Mouse (Mus musculus) CH12.LX (cell line): ENCODE data around the gene Serpinc1. TPM values are rescaled to one million over a fixed set of nuclear protein-coding genes. Genes with fewer than 3 reads are reported as not detected.

ENCODE experiments used
- DNase-seq: peaks from one replicate; pipeline ENCODE4 v3.0.0-alpha.2; 2013; ENCODE audit errors: extremely low read depth
- H3K27ac ChIP-seq: 2 replicates; pipeline ENCODE4 v1.5.1; 2012; ENCODE audit warnings: low read depth, mild to moderate bottlenecking, control low read depth, moderate library complexity; ENCODE audit not compliant: insufficient read depth
- H3K27me3 ChIP-seq: replicated peaks from 2 replicates; pipeline ENCODE3; 2012; ENCODE audit warnings: inconsistent platforms
- H3K36me3 ChIP-seq, 2 experiments: replicated peaks in 1 of 2; 2 replicates each; pipeline versions ENCODE3 to v1.6.1; 2012; ENCODE audit warnings: inconsistent platforms in 1 of 2, low read length in 1 of 2, mild to moderate bottlenecking in 1 of 2, mixed read lengths in 1 of 2, moderate library complexity in 1 of 2; ENCODE audit not compliant: control insufficient read depth in 1 of 2, insufficient read depth in 1 of 2
- H3K4me1 ChIP-seq, 2 experiments: 2 replicates each; pipeline ENCODE4 v1.6.1; 2012; ENCODE audit warnings: inconsistent platforms in 1 of 2, moderate library complexity in 1 of 2; ENCODE audit not compliant: insufficient read depth in 2 of 2, control insufficient read depth in 1 of 2
- H3K4me2 ChIP-seq: 2 replicates; pipeline ENCODE4 v1.6.1; 2012; ENCODE audit warnings: low read depth, mild to moderate bottlenecking, control low read depth; ENCODE audit not compliant: poor library complexity, insufficient read depth, severe bottlenecking
- H3K4me3 ChIP-seq, 3 experiments: fragments of 150-350 bp in 1 of 3; sonication (generic) in 1 of 3; replicated peaks in 1 of 3; 2 replicates each; pipeline versions ENCODE3 to v1.5.1; 2011 to 2012; ENCODE audit warnings: low read depth in 2 of 3, low read length in 2 of 3, mild to moderate bottlenecking in 2 of 3, moderate library complexity in 2 of 3, control low read depth in 1 of 3, improper control_type of control experiment in 1 of 3, inconsistent platforms in 1 of 3, mixed read lengths in 1 of 3; ENCODE audit not compliant: poor library complexity in 1 of 3
- H3K79me2 ChIP-seq: replicated peaks from 2 replicates; pipeline ENCODE4 v1.6.1; 2012; ENCODE audit warnings: mild to moderate bottlenecking, moderate library complexity; ENCODE audit not compliant: control insufficient read depth, poor library complexity, insufficient read depth, severe bottlenecking; ENCODE audit errors: extremely low read depth
- H3K9ac ChIP-seq: 2 replicates; pipeline ENCODE4 v1.6.1; 2012; ENCODE audit warnings: low read depth, mild to moderate bottlenecking, control low read depth, moderate library complexity; ENCODE audit not compliant: insufficient read depth
- H3K9me3 ChIP-seq: replicated peaks from 2 replicates; pipeline ENCODE3; 2012; ENCODE audit warnings: low read length, inconsistent platforms, mixed read lengths
- BHLHE40 ChIP-seq: IDR thresholded peaks from 2 replicates; pipeline ENCODE4 v1.6.1; 2011; ENCODE audit warnings: mild to moderate bottlenecking, low read depth, low read length, improper control_type of control experiment
- CHD1 ChIP-seq: IDR thresholded peaks from 2 replicates; pipeline ENCODE4 v1.6.1; 2012; ENCODE audit warnings: low read depth, low read length, improper control_type of control experiment, inconsistent platforms
- CHD2 ChIP-seq: IDR thresholded peaks from 2 replicates; pipeline ENCODE4 v1.6.1; 2011; ENCODE audit warnings: low read length, improper control_type of control experiment
- CTCF ChIP-seq, 2 experiments: IDR thresholded peaks in 1 of 2; conservative IDR thresholded peaks in 1 of 2; 2 replicates each; pipeline ENCODE4 v1.5.1; 2011 to 2012; ENCODE audit warnings: low read depth in 2 of 2, low read length in 2 of 2, improper control_type of control experiment in 1 of 2, inconsistent platforms in 1 of 2, mild to moderate bottlenecking in 1 of 2, moderate library complexity in 1 of 2
- E2F4 ChIP-seq: IDR thresholded peaks from 2 replicates; pipeline ENCODE4 v1.6.1; 2011; ENCODE audit warnings: low read depth, low read length, improper control_type of control experiment; ENCODE audit not compliant: insufficient replicate concordance
- ELF1 ChIP-seq: IDR thresholded peaks from 2 replicates; pipeline ENCODE4 v1.6.1; 2014; ENCODE audit warnings: low read depth, mild to moderate bottlenecking, inconsistent platforms, low read length, improper control_type of control experiment
- EP300 ChIP-seq: IDR thresholded peaks from 2 replicates; pipeline ENCODE4 v1.6.1; 2011; ENCODE audit warnings: low read length, improper control_type of control experiment
- ETS1 ChIP-seq: conservative IDR thresholded peaks from 2 replicates; pipeline ENCODE4 v1.6.1; 2012; ENCODE audit warnings: low read depth, mild to moderate bottlenecking, inconsistent platforms, low read length, improper control_type of control experiment, moderate library complexity
- GABPA ChIP-seq: IDR thresholded peaks from 2 replicates; pipeline ENCODE4 v1.6.1; 2012; ENCODE audit warnings: low read depth, low read length, improper control_type of control experiment, inconsistent platforms; ENCODE audit not compliant: insufficient replicate concordance
- HCFC1 ChIP-seq: IDR thresholded peaks from 2 replicates; pipeline ENCODE4 v1.6.1; 2012; ENCODE audit warnings: low read depth, mild to moderate bottlenecking, inconsistent platforms, low read length, improper control_type of control experiment
- IRF4 ChIP-seq: IDR thresholded peaks from 2 replicates; pipeline ENCODE4 v1.6.1; 2014; ENCODE audit warnings: low read depth, mild to moderate bottlenecking, inconsistent platforms, low read length, improper control_type of control experiment
- JUN ChIP-seq: IDR thresholded peaks from 2 replicates; pipeline ENCODE4 v1.6.1; 2011; ENCODE audit warnings: low read depth, mild to moderate bottlenecking, low read length, improper control_type of control experiment, moderate library complexity; ENCODE audit not compliant: insufficient read depth
- JUND ChIP-seq: conservative IDR thresholded peaks from 2 replicates; pipeline ENCODE4 v1.6.1; 2011; ENCODE audit warnings: low read depth, low read length, improper control_type of control experiment
- KAT2A ChIP-seq: IDR thresholded peaks from 2 replicates; pipeline ENCODE4 v1.6.1; 2012; ENCODE audit warnings: low read length, improper control_type of control experiment, inconsistent platforms; ENCODE audit not compliant: insufficient replicate concordance
- MAX ChIP-seq: IDR thresholded peaks from 2 replicates; pipeline ENCODE4 v1.6.1; 2011; ENCODE audit warnings: low read length, improper control_type of control experiment
- MAZ ChIP-seq: IDR thresholded peaks from 2 replicates; pipeline ENCODE4 v1.6.1; 2012; ENCODE audit warnings: low read depth, mild to moderate bottlenecking, inconsistent platforms, low read length, improper control_type of control experiment, moderate library complexity
- MXI1 ChIP-seq: IDR thresholded peaks from 2 replicates; pipeline ENCODE4 v1.6.1; 2011; ENCODE audit warnings: mild to moderate bottlenecking, low read depth, low read length, improper control_type of control experiment
- MYC ChIP-seq: IDR thresholded peaks from 2 replicates; pipeline ENCODE4 v1.6.1; 2011; ENCODE audit warnings: low read depth, mild to moderate bottlenecking, improper control_type of control experiment, low read length
- NELFE ChIP-seq: IDR thresholded peaks from 2 replicates; pipeline ENCODE4 v1.6.1; 2011; ENCODE audit warnings: low read depth, low read length, improper control_type of control experiment
- NRF1 ChIP-seq: IDR thresholded peaks from 2 replicates; pipeline ENCODE4 v1.6.1; 2014; ENCODE audit warnings: low read depth, mild to moderate bottlenecking, inconsistent platforms, low read length, improper control_type of control experiment, moderate library complexity
- POLR2A ChIP-seq: IDR thresholded peaks from 2 replicates; pipeline ENCODE4 v1.6.1; 2011; ENCODE audit warnings: low read depth, mild to moderate bottlenecking, improper control_type of control experiment, low read length
- POLR2AphosphoS2 ChIP-seq: IDR thresholded peaks from 2 replicates; pipeline ENCODE4 v1.6.1; 2011; ENCODE audit warnings: low read depth, low read length, improper control_type of control experiment
- RAD21 ChIP-seq: IDR thresholded peaks from 2 replicates; pipeline ENCODE4 v1.6.1; 2011; ENCODE audit warnings: low read depth, mild to moderate bottlenecking, low read length, improper control_type of control experiment, moderate library complexity
- SIN3A ChIP-seq: IDR thresholded peaks from 2 replicates; pipeline ENCODE4 v1.6.1; 2012; ENCODE audit warnings: low read length, improper control_type of control experiment, inconsistent platforms
- SMC3 ChIP-seq: IDR thresholded peaks from 2 replicates; pipeline ENCODE4 v1.6.1; 2011; ENCODE audit warnings: low read depth, low read length, improper control_type of control experiment
- TCF12 ChIP-seq: IDR thresholded peaks from 2 replicates; pipeline ENCODE4 v1.6.1; 2014; ENCODE audit warnings: low read depth, mild to moderate bottlenecking, inconsistent platforms, low read length, improper control_type of control experiment
- UBTF ChIP-seq: IDR thresholded peaks from 2 replicates; pipeline ENCODE4 v1.6.1; 2012; ENCODE audit warnings: low read depth, mild to moderate bottlenecking, inconsistent platforms, low read length, improper control_type of control experiment, moderate library complexity
- USF2 ChIP-seq: conservative IDR thresholded peaks from 2 replicates; pipeline ENCODE4 v1.6.1; 2011; ENCODE audit warnings: low read depth, low read length, improper control_type of control experiment
- ZC3H11A ChIP-seq: IDR thresholded peaks from 2 replicates; pipeline ENCODE4 v1.6.1; 2012; ENCODE audit warnings: low read depth, mild to moderate bottlenecking, inconsistent platforms, low read length, improper control_type of control experiment
- ZKSCAN1 ChIP-seq: IDR thresholded peaks from 2 replicates; pipeline ENCODE4 v1.6.1; 2012; ENCODE audit warnings: low read depth, inconsistent platforms, low read length, improper control_type of control experiment, borderline replicate concordance
- ZMIZ1 ChIP-seq: IDR thresholded peaks from 2 replicates; pipeline ENCODE4 v1.6.1; 2012; ENCODE audit warnings: low read depth, mild to moderate bottlenecking, inconsistent platforms, low read length, improper control_type of control experiment
- ZNF384 ChIP-seq: IDR thresholded peaks from 2 replicates; pipeline ENCODE4 v1.6.1; 2012; ENCODE audit warnings: low read depth, low read length, improper control_type of control experiment, inconsistent platforms
- dilution Hi-C: fragments of 300-500 bp; cut with MboI; formaldehyde crosslinking; loops from 2 replicates; pipeline ENCODE4 v1.14.3; 2020; ENCODE audit warnings: low sequenced_read_pairs; ENCODE audit not compliant: extremely low pct_unique_long_range_greater_than_20kb, extremely low pct_ligation_motif_present
- in situ Hi-C: fragments of 300-500 bp; cut with MboI; formaldehyde crosslinking; loops from 3 replicates; pipeline ENCODE4 v1.14.3; 2019; ENCODE audit warnings: low sequenced_read_pairs, low pct_ligation_motif_present, low pct_unique_long_range_greater_than_20kb, mixed read lengths
- polyA plus RNA-seq: library from polyadenylated mRNA; unstranded; fragments of >175 nt; gene quantifications from 2 replicates; pipeline ENCODE4 v1.2.1, GENCODE M21; 2012; ENCODE audit warnings: low read depth; ENCODE audit not compliant: insufficient read length
- total RNA-seq, 2 experiments: library from RNA; depleted of rRNA; stranded (reverse); fragments of 300-350 nt in 1 of 2; fragments of >200 nt in 1 of 2; gene quantifications; 2 replicates each; pipeline ENCODE4 v1.2.3; 2012 to 2014

The Serpinc1 gene
- total and polyA plus RNA-seq, 3 experiments, result 149 to 204 (median 202) TPM

DNA sequence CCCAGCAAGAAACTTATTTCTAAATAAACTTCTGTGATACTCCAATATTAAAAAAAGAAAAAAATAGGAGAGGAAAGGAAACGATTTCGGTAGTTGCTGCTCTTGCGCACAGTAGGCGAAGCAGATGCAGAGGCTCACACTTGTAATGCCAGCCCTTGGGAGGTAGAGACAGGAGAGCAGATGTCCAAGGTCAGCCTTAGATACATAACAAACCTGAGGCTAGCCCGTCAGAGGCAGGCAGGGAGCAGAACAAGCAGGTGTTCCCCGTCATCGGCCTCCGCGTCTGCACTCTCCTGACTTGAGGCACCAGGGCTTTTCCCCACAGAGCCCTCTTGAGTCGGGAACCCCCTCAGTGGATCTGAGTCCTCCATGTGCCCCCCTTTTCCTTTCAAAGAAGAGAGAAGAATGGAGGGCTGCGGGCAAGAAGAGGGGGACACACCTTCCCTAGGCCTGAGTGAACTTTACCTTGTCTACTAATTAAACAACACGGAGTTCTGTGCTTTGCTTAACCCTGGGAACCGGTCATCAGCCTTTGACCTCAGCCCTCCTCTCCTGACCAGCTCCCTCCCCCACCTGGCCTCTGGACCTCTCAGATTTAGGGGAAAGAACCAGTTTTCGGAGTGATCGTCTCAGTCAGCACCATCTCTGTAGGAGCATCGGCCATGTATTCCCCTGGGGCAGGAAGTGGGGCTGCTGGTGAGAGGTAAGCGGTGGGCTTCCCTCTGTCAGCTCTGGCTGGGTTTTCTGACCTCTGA is 8.7 kb downstream of the Serpinc1 start (continued):
- TF ChIP-seq MAX (no peak), ETS1 (no peak; the same call in 1 of the 2 replicates), NRF1 (no peak), NELFE (no peak), E2F4 (no peak), BHLHE40 (no peak), EP300 (no peak), ZKSCAN1 (peak; percentile 62; the same call in 1 of the 2 replicates), IRF4 (no peak), MXI1 (0 out of 2 replicates have a peak, but pooled peaks have one; percentile 8)

GRCm38 (mm10) chr1:160989395-160989794 is 11.0 kb downstream of the Serpinc1 start:
- TF ChIP-seq ELF1 (0 out of 2 replicates have a peak, but pooled peaks have one; percentile 19), ZC3H11A (no peak), E2F4 (no peak), GABPA (no peak), POLR2AphosphoS2 (no peak; the same call in 1 of the 2 replicates), MXI1 (peak; percentile 56; the same call in 1 of the 2 replicates), KAT2A (peak; percentile 84), MAZ (peak; percentile 79), CHD1 (no peak), TCF12 (peak; percentile 76), POLR2A (no peak; the same call in 1 of the 2 replicates), MYC (0 out of 2 replicates have a peak, but pooled peaks have one; percentile 12), ZMIZ1 (no peak; the same call in 1 of the 2 replicates), RAD21 (peak; percentile 60), UBTF (no peak), HCFC1 (0 out of 2 replicates have a peak, but pooled peaks have one; percentile 20), EP300 (peak; percentile 66; the same call in 1 of the 2 replicates), ETS1 (peak; percentile 58), NELFE (0 out of 2 replicates have a peak, but pooled peaks have one; percentile 14), SIN3A (peak; percentile 77), USF2 (no peak), CHD2 (0 out of 2 replicates have a peak, but pooled peaks have one; percentile 3), CTCF (conservative IDR thresholded peaks at IDR 0.05 in 1 of 2, IDR thresholded peaks at IDR 0.05 in 1 of 2; ENCODE audit: low read depth in 2 of 2, low read length in 2 of 2) (peak; percentile 34 to 73; a peak in 3 of 4 replicates), IRF4 (peak; percentile 76), JUND (no peak), JUN (no peak), NRF1 (0 out of 2 replicates have a peak, but pooled peaks have one; percentile 4), SMC3 (peak; percentile 49), ZNF384 (no peak), BHLHE40 (peak; percentile 47; the same call in 1 of the 2 replicates), ZKSCAN1 (no peak)
- DNase-seq, result peak; percentile 96
- Histone ChIP-seq H3K4me2 (peak overlapping the region; percentile 53), H3K36me3 (peaks cover 34 to 63% of the 10 kb centered on the region in 2 experiments), H3K9me3 (no peaks in the 10 kb centered on the region), H3K9ac (no peak overlapping the region), H3K4me1 (peaks cover 8 to 38% of the 10 kb centered on the region in 2 experiments; a peak in 3 of 4 replicates), H3K79me2 (peaks cover 40% of the 10 kb centered on the region), H3K27me3 (no peaks in the 10 kb centered on the region), H3K4me3 (peak overlapping the region; percentile 28 to 40 (median 40)), H3K27ac (peak overlapping the region; percentile 83)
- in situ Hi-C loops (no loop called here), dilution Hi-C loops (no loop called here)
